Mouse (Mus musculus): ENCODE measurements at regions not wholly inside any gene's neighbourhood (a gene's known extent, or its start where the extent isn't known, plus 50 kb on each side); places are given as distances from the start of the nearest gene placed in this dataset.

GRCm38 (mm10) chr10:118720630-118721029, 149.4 kb downstream of the Dyrk2 start:
- Histone ChIP-seq H3K9me3 (ENCODE audit: control insufficient read depth, low read length) (no peaks in the 10 kb centered on the region), H3K4me1 (replicated peaks; ENCODE audit: control insufficient read depth, insufficient read depth) (no peaks in the 10 kb centered on the region), H3K36me3 (ENCODE audit: control insufficient read depth, insufficient read depth, low read length) (no peaks in the 10 kb centered on the region), H3K9ac (ENCODE audit: low read length) (no peak overlapping the region), H3K27ac (replicated peaks) (no peak overlapping the region), H3K4me2 (replicated peaks; ENCODE audit: low read depth) (no peak overlapping the region), H3K27me3 (ENCODE audit: control insufficient read depth, insufficient read depth, low read length) (no peaks in the 10 kb centered on the region), H3K4me3 (ENCODE audit: low read depth, low read length) (no peak overlapping the region)
- TF ChIP-seq CTCF (IDR thresholded peaks at IDR 0.05; ENCODE audit: low read depth) (no peak), EP300 (optimal IDR thresholded peaks at IDR 0.05) (no peak)
- 14% methylated on average over 1 of the region's 1 CpGs for WGBS
- ATAC-seq (ENCODE audit: low FRiP score, low TSS enrichment) (no peak), DNase-seq (ENCODE audit: low spot score) (no peak)

GRCm38 (mm10) chr10:118722132-118722551, 147.9 kb downstream of the Dyrk2 start:
- TF ChIP-seq EP300 (optimal IDR thresholded peaks at IDR 0.05) (no peak), CTCF (IDR thresholded peaks at IDR 0.05; ENCODE audit: low read depth) (no peak)
- ATAC-seq (ENCODE audit: low FRiP score, low TSS enrichment) (no peak), DNase-seq (ENCODE audit: low spot score) (peak; percentile 19)
- H3K27ac ChIP-seq (replicated peaks), result 0 out of 2 replicates have a peak overlapping the region, but pooled peaks have one; percentile 36
- no peaks in the 10 kb centered on the region for H3K9me3 ChIP-seq (ENCODE audit: control insufficient read depth, low read length)
- H3K4me2 ChIP-seq (replicated peaks; ENCODE audit: low read depth), result no peak overlapping the region
- H3K4me3 ChIP-seq (ENCODE audit: low read depth, low read length), result no peak overlapping the region
- H3K36me3 ChIP-seq (ENCODE audit: control insufficient read depth, insufficient read depth, low read length), result no peaks in the 10 kb centered on the region
- H3K4me1 ChIP-seq (replicated peaks; ENCODE audit: control insufficient read depth, insufficient read depth), result no peaks in the 10 kb centered on the region
- WGBS, result 46% methylated on average over 5 of the region's 5 CpGs
- no peak overlapping the region for H3K9ac ChIP-seq (ENCODE audit: low read length)
- H3K27me3 ChIP-seq (ENCODE audit: control insufficient read depth, insufficient read depth, low read length), result no peaks in the 10 kb centered on the region

DNA sequence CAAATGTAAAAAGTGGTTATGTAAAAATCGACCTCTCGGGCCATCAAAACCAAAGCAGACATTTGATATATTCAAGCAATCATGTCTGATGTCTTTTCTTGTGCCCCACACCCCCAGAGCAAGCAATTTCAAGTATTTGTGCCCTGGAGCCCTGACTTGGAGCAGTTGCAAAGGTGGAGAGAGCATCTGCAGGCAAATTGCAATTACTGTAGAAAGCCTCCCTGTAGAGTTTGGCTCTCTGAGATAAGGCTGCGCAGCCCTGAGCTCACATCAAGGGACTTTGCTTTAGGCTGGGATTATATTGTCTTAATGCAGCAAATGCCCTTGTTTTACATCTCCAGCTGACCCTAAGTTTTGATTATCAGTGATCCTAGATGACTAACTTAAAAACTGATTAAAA, 147.3 kb downstream of the Dyrk2 start:
- TF ChIP-seq CTCF (IDR thresholded peaks at IDR 0.05; ENCODE audit: low read depth) (no peak), EP300 (optimal IDR thresholded peaks at IDR 0.05) (no peak)
- ATAC-seq (ENCODE audit: low FRiP score, low TSS enrichment) (no peak), DNase-seq (ENCODE audit: low spot score) (no peak)
- Histone ChIP-seq H3K27me3 (ENCODE audit: control insufficient read depth, insufficient read depth, low read length) (no peaks in the 10 kb centered on the region), H3K4me3 (ENCODE audit: low read depth, low read length) (no peak overlapping the region), H3K9ac (ENCODE audit: low read length) (no peak overlapping the region), H3K9me3 (ENCODE audit: control insufficient read depth, low read length) (no peaks in the 10 kb centered on the region), H3K4me2 (replicated peaks; ENCODE audit: low read depth) (no peak overlapping the region), H3K36me3 (ENCODE audit: control insufficient read depth, insufficient read depth, low read length) (no peaks in the 10 kb centered on the region), H3K4me1 (replicated peaks; ENCODE audit: control insufficient read depth, insufficient read depth) (no peaks in the 10 kb centered on the region), H3K27ac (replicated peaks) (no peak overlapping the region)
- WGBS, result 59% methylated on average over 3 of the region's 3 CpGs

- Histone ChIP-seq H3K27ac (replicated peaks) (no peak overlapping the region), H3K27me3 (ENCODE audit: control insufficient read depth, insufficient read depth, low read length) (no peaks in the 10 kb centered on the region), H3K36me3 (ENCODE audit: control insufficient read depth, insufficient read depth, low read length) (no peaks in the 10 kb centered on the region), H3K4me3 (ENCODE audit: low read depth, low read length) (no peak overlapping the region), H3K9ac (ENCODE audit: low read length) (no peak overlapping the region), H3K4me1 (replicated peaks; ENCODE audit: control insufficient read depth, insufficient read depth) (no peaks in the 10 kb centered on the region), H3K9me3 (ENCODE audit: control insufficient read depth, low read length) (no peaks in the 10 kb centered on the region), H3K4me2 (replicated peaks; ENCODE audit: low read depth) (no peak overlapping the region)
- no peak for DNase-seq (ENCODE audit: low spot score)
- ATAC-seq (ENCODE audit: low FRiP score, low TSS enrichment), result no peak
- TF ChIP-seq EP300 (optimal IDR thresholded peaks at IDR 0.05), result no peak
- TF ChIP-seq CTCF (IDR thresholded peaks at IDR 0.05; ENCODE audit: low read depth), result no peak
- 83% methylated on average over 4 of the region's 4 CpGs for WGBS
Observed at GRCm38 (mm10) chr10:118736093-118736492, 133.9 kb downstream of the Dyrk2 start.

DNA sequence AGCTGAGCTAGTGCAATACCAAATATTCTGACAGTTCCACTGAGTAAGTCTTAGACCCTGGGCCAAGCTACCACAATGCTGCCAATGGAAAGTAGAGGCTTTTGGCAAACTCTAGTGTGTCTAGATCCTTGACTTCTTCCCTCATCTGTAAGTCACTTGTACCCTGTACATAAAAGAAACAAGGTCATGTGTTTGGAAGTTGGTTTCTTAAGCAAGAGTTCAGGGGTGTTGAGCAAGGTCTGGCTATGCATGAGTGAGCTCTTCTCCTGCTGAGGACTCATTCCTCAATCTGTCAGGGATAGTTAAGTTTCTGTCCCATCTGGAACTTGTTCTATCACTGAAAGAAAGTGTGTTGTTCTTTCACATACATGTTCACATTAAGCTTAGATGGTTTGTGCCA, 132.9 kb downstream of the Dyrk2 start:
- Histone ChIP-seq H3K27ac (replicated peaks) (no peak overlapping the region), H3K4me3 (ENCODE audit: low read depth, low read length) (no peak overlapping the region), H3K27me3 (ENCODE audit: control insufficient read depth, insufficient read depth, low read length) (no peaks in the 10 kb centered on the region), H3K4me1 (replicated peaks; ENCODE audit: control insufficient read depth, insufficient read depth) (no peaks in the 10 kb centered on the region), H3K36me3 (ENCODE audit: control insufficient read depth, insufficient read depth, low read length) (no peaks in the 10 kb centered on the region), H3K9ac (ENCODE audit: low read length) (no peak overlapping the region), H3K9me3 (ENCODE audit: control insufficient read depth, low read length) (no peaks in the 10 kb centered on the region), H3K4me2 (replicated peaks; ENCODE audit: low read depth) (no peak overlapping the region)
- no peak for TF ChIP-seq EP300 (optimal IDR thresholded peaks at IDR 0.05)
- no peak for TF ChIP-seq CTCF (IDR thresholded peaks at IDR 0.05; ENCODE audit: low read depth)
- ATAC-seq (ENCODE audit: low FRiP score, low TSS enrichment) (no peak), DNase-seq (ENCODE audit: low spot score) (no peak)

DNA sequence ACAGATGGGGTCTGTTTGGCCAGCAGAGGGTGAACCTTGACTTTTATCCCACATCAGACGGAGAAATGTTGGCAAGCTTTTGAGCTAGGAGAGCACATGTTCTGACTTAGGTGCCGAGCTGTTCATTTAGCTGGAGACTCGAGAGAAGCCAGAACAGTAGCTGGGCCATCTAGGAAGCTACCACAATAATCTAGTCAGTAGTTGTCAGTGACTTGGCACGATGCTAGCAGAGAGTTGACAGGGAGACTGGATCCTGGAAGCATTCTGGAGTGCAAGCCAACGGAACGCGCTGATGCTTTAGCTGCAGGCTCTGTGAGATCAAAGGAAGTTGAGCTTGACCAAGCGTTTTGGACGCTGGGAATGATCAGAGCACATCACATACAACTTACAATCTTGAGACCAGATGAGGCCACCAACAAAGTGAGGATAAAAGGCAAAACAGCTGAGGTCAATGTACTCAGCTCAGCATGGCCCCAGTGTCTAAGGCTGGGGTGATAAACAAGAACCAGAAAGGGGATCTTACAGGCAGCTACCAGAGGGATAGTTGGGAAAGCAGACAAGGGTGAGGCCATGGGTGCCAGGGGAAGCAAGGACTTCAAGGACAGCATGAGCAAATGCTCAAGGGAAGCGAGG, 130.0 kb downstream of the Dyrk2 start:
- Histone ChIP-seq H3K4me1 (replicated peaks; ENCODE audit: control insufficient read depth, insufficient read depth) (no peaks in the 10 kb centered on the region), H3K27ac (replicated peaks) (no peak overlapping the region), H3K36me3 (ENCODE audit: control insufficient read depth, insufficient read depth, low read length) (no peaks in the 10 kb centered on the region), H3K27me3 (ENCODE audit: control insufficient read depth, insufficient read depth, low read length) (no peaks in the 10 kb centered on the region), H3K4me3 (ENCODE audit: low read depth, low read length) (no peak overlapping the region), H3K4me2 (replicated peaks; ENCODE audit: low read depth) (no peak overlapping the region), H3K9me3 (ENCODE audit: control insufficient read depth, low read length) (no peaks in the 10 kb centered on the region), H3K9ac (ENCODE audit: low read length) (no peak overlapping the region)
- WGBS, result 54% methylated on average over 10 of the region's 10 CpGs
- TF ChIP-seq CTCF (IDR thresholded peaks at IDR 0.05; ENCODE audit: low read depth) (no peak), EP300 (optimal IDR thresholded peaks at IDR 0.05) (no peak)
- ATAC-seq (ENCODE audit: low FRiP score, low TSS enrichment) (no peak), DNase-seq (ENCODE audit: low spot score) (no peak)

Measured in stomach, postnatal 0 days (tissue).